Mouse (Mus musculus) spleen, adult 2 months (tissue): ENCODE measurements at regions not wholly inside any gene's neighbourhood (a gene's known extent, or its start where the extent isn't known, plus 50 kb on each side); places are given as distances from the start of the nearest gene placed in this dataset.

Source experiments
- DNase-seq, 2 experiments: peaks; one replicate each; pipeline versions ENCODE4 v3.0.0 to v3.0.0-alpha.2; 2012 to 2021; ENCODE audit warnings: low spot score in 2 of 2, low read depth in 1 of 2
- H3K27ac ChIP-seq: fragments of 200-500 bp; 2 replicates; pipeline ENCODE4 v1.5.1; 2012; ENCODE audit warnings: low read length, inconsistent platforms; ENCODE audit not compliant: insufficient read depth
- H3K27me3 ChIP-seq: fragments of 200-500 bp; 2 replicates; pipeline ENCODE4 v1.6.1; 2012; ENCODE audit warnings: mild to moderate bottlenecking, moderate library complexity, low read length, inconsistent platforms; ENCODE audit not compliant: control insufficient read depth, insufficient read depth
- H3K36me3 ChIP-seq: fragments of 200-500 bp; 2 replicates; pipeline ENCODE4 v1.6.1; 2012; ENCODE audit warnings: mild to moderate bottlenecking, low read length, inconsistent platforms; ENCODE audit not compliant: control insufficient read depth, insufficient read depth
- H3K4me1 ChIP-seq: fragments of 200-500 bp; 2 replicates; pipeline ENCODE4 v1.6.1; 2011; ENCODE audit warnings: inconsistent platforms; ENCODE audit not compliant: control insufficient read depth, insufficient read depth, insufficient read length
- H3K4me3 ChIP-seq: fragments of 200-500 bp; 2 replicates; pipeline ENCODE4 v1.5.1; 2011; ENCODE audit warnings: mild to moderate bottlenecking, inconsistent platforms; ENCODE audit not compliant: insufficient read depth, insufficient read length; ENCODE audit errors: extremely low read depth
- CTCF ChIP-seq: fragments of 200-500 bp; IDR thresholded peaks from 2 replicates; pipeline ENCODE4 v1.5.1; 2011; ENCODE audit warnings: mild to moderate bottlenecking, inconsistent platforms; ENCODE audit not compliant: insufficient read depth, insufficient read length, insufficient replicate concordance; ENCODE audit errors: extremely low read depth
- POLR2A ChIP-seq: fragments of 200-500 bp; IDR thresholded peaks from 2 replicates; pipeline ENCODE4 v1.6.1; 2011; ENCODE audit warnings: low read depth, low read length, inconsistent platforms
- WGBS: fragments of 180-500 bp; shearing (Covaris S2); methylation state at CpG from one replicate; pipeline ENCODE4 v1.1.7; 2018; 5-methylcytosine and 5-hydroxymethylcytosine counted together

DNA sequence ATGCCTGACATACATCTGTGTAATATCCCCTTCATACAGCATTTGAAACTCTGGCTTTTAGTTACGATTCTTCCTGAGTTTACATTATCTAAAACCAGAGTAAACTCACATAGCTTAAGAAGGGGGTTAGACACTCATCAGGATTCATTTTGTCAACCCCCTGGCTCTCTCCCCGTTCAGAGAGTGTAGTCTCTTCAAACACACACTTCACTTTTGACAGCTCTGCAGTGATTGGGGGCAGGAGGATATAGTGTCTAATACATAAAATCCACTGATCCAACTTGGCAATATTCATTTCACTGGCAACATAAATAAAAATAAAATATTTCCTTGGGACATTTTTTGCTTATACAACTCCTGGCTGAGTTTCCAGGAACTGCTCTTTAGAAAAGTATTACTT is 251.0 kb downstream of the Cxxc4 start:
- Histone ChIP-seq H3K27me3 (no peaks in the 10 kb centered on the region), H3K27ac (no peak overlapping the region), H3K36me3 (no peaks in the 10 kb centered on the region), H3K4me3 (no peak overlapping the region), H3K4me1 (no peaks in the 10 kb centered on the region)
- no peak for DNase-seq
- TF ChIP-seq POLR2A: no peak
- WGBS: 85% methylated on average over 2 of the region's 2 CpGs

DNA sequence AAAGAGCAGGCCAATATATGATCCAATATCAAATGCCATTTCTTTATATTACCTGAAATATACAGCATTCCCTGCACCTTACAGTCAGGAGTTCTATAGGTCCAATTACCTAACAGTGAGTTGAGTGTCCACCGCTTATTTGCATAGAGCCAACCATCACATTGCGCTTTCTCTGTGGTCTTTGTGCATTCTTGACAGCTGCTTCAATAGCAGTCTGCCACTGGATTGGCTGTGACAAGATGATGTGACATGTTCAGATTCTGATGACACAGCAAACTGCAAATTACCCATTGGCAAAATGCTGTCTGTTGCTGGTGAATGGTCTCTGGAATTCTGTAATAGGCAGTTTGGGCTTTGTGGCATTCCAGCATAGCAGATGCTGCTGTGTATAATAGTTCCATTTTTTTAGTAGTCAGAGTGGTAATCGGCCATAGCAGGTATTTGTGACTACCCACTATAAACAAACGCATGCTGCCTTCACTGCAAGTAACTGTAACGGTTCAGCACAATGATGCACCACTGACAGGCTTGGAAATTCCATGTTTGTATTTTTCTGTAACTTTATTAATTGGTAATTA is 253.8 kb downstream of the Cxxc4 start:
- no peak for DNase-seq
- Histone ChIP-seq H3K4me3 (no peak overlapping the region), H3K36me3 (no peaks in the 10 kb centered on the region), H3K27me3 (no peaks in the 10 kb centered on the region), H3K27ac (no peak overlapping the region), H3K4me1 (no peaks in the 10 kb centered on the region)
- 88% methylated on average over 5 of the region's 5 CpGs for WGBS
- TF ChIP-seq CTCF (no peak), POLR2A (no peak)

DNA sequence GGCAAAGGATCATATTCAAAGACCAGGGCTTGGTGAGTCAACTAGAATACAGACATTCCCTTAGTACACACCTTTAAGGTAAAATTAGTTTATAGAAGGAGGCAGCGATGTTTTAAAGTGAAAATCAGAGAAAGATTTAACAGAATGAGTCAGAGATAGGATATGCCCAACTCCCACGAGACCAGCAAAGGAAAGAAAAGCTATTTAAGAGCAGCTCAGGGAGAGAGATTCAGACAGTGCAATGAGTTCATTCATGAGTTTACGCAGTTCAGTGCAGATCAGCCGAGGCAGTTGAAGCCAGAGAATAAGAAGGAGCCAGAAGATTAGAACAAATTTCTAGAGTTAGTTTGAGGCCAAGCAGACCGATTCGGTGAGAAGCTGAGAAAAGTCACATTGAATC is 273.4 kb downstream of the Cxxc4 start:
- Histone ChIP-seq H3K4me3 (no peak overlapping the region), H3K36me3 (no peaks in the 10 kb centered on the region), H3K27ac (no peak overlapping the region), H3K4me1 (no peaks in the 10 kb centered on the region), H3K27me3 (no peaks in the 10 kb centered on the region)
- 81% methylated on average over 6 of the region's 6 CpGs for WGBS
- TF ChIP-seq POLR2A: no peak
- TF ChIP-seq CTCF: no peak
- no peak for DNase-seq

DNA sequence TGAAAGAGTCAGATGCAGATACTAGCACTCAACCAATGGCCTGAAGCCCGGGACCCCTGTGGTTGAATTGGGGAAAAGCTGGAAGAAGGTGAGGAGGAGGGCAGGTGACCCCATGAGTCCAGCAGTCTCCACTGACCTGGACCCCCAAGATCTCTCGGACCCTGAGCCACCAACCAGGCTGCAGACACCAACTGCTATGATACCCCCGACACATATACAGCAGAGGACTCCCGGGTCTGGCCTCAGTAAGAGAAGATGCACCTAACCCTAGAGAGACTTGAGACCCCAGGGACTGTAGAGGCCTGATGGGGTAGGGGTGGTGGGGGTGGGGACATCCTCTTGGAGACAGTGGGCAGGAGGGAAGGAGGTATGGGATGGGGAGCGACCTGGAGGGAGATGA is 289.5 kb downstream of the Cxxc4 start:
- H3K36me3 ChIP-seq: no peaks in the 10 kb centered on the region
- H3K27me3 ChIP-seq: no peaks in the 10 kb centered on the region
- H3K4me3 ChIP-seq: no peak overlapping the region
- WGBS: 78% methylated on average over 5 of the region's 5 CpGs
- no peak for TF ChIP-seq POLR2A
- no peak for TF ChIP-seq CTCF
- no peaks in the 10 kb centered on the region for H3K4me1 ChIP-seq
- no peak for DNase-seq
- no peak overlapping the region for H3K27ac ChIP-seq

DNA sequence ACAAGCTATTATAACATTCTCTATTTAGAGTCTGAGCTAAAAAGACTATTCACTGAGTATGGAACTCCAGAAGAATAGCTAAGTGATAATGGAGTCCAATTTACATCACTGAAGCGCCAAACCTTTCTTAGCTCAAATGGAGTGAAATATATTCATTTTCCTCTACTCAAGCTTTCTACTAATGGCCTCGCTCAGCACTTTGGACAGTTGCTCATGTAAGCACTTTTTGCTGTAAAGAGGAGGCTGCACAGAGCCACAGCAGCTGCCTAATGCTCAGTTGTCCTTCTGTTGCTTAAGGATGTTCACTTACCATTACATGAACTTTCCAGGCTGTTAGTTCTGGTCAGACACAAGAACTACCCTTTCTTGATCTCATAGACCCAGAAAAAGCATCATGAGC is 268.7 kb upstream of the Tacr3 start:
- Histone ChIP-seq H3K27ac (no peak overlapping the region), H3K4me3 (no peak overlapping the region), H3K36me3 (no peaks in the 10 kb centered on the region), H3K4me1 (no peaks in the 10 kb centered on the region), H3K27me3 (no peaks in the 10 kb centered on the region)
- DNase-seq: no peak
- no peak for TF ChIP-seq CTCF
- no peak for TF ChIP-seq POLR2A
- WGBS: 82% methylated on average over 2 of the region's 2 CpGs

DNA sequence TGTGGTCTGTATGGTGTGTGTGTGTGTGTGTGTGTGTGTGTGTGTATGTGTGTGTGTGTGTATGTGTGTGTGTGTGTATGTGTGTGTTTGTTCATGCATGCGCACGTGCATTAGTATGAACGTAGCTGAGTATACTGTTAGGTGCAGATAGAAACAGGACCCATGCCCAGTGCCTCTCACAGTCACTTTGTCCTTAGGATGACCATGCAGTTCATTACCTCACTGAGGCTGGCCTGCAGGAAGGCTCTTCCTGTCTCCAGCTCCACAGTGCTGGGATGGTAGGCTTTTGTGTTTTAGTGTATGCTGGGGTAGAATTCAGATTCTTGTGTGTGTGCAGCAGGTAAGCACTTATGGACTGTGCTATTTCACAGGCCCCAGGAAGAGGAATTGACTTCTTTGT is 250.0 kb upstream of the Tacr3 start:
- TF ChIP-seq CTCF (no peak), POLR2A (no peak)
- 96% methylated on average over 3 of the region's 3 CpGs for WGBS

DNA sequence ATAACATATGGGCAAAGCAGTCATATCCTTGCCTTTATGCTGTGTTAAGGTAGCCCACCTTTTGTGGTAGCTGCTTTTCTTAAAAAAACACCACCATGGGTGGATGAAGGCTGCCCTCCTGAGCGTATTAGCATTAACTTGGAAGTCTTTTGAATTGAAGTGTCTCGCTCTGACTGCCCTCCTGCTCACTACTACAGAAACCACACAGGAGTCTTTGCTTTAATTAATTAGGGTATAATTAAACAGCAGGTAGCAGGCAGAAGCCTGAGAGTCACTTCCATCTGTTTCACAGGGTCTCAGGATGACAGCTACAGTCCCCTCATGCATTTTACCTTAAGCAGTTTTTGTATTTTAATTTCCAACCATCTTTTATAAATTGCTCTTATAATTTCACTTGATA is 240.2 kb upstream of the Tacr3 start:
- 66% methylated on average over 2 of the region's 2 CpGs for WGBS
- Histone ChIP-seq H3K4me1 (no peaks in the 10 kb centered on the region), H3K4me3 (no peak overlapping the region), H3K27ac (no peak overlapping the region), H3K27me3 (no peaks in the 10 kb centered on the region), H3K36me3 (no peaks in the 10 kb centered on the region)
- no peak for DNase-seq
- TF ChIP-seq POLR2A (no peak), CTCF (no peak)

More for the DNA sequence above, 250.0 kb upstream of the Tacr3 start:
- Histone ChIP-seq H3K36me3 (no peaks in the 10 kb centered on the region), H3K27me3 (no peaks in the 10 kb centered on the region), H3K4me3 (no peak overlapping the region), H3K4me1 (no peaks in the 10 kb centered on the region), H3K27ac (no peak overlapping the region)
- no peak for DNase-seq
